In the genomic region with DNA sequence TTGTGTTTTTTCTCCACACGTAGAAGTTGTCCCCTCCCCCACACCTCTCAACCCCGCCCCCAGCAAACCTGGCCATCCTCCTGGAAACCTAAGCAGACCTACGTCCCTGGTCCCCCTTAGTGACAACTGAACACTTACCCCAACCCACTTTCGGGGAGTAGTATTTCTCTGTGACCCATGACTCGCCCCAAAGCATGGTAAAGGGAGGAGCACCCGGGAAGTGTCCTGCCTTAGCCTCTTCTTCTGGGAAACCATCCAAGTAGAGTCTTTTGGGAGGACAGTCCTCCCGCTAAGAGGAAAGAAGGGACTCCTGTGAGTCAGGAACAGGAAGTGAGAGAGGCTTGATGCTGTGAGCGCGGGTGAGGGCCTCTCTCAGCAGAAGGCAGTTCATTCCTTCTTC, we compare ENCODE assay signal across 9 mouse cellular contexts. TPM values are rescaled to one million over a fixed set of nuclear protein-coding genes. Genes with fewer than 3 reads are reported as not detected.
DNase-seq lines count a peak whose midpoint lies in the region; ATAC-seq and TF ChIP-seq lines count a peak whose summit lies in the region.
"Had no signal": no experiment of that assay in that cellular context is flagged by ENCODE, and none has a peak within 500 bp of the region (broad histone marks: within the 10 kb centered on the region; RNA-seq: fewer than 3 reads in every experiment).

No protein-coding gene starts in this region.

- H3K4me1 ChIP-seq in lung, adult 2 months (ENCODE audit: control insufficient read depth, insufficient read depth, low read length), result peaks cover 3% of the 10 kb centered on the region
- peaks cover 36% of the 10 kb centered on the region for H3K4me1 ChIP-seq in hindbrain, embryonic 10.5 days (replicated peaks)
- H3K4me1 ChIP-seq in limb, embryonic 13.5 days, result peaks cover 59% of the 10 kb centered on the region
- H3K4me1 ChIP-seq in stomach, embryonic 14.5 days (ENCODE audit: control insufficient read depth, insufficient read depth, low read length), result peaks cover 12% of the 10 kb centered on the region

- no peaks in the 10 kb centered on the region for H3K9me3 ChIP-seq in hindbrain, embryonic 10.5 days
- H3K9me3 ChIP-seq in limb, embryonic 13.5 days, result no peaks in the 10 kb centered on the region
- no peaks in the 10 kb centered on the region for H3K9me3 ChIP-seq in stomach, embryonic 14.5 days (ENCODE audit: control insufficient read depth, low read depth, low read length)

- H3K36me3 ChIP-seq in hindbrain, embryonic 10.5 days, result no peaks in the 10 kb centered on the region; the same call in 1 of the 2 replicates
- H3K36me3 ChIP-seq in limb, embryonic 13.5 days, result no peaks in the 10 kb centered on the region
- H3K36me3 ChIP-seq in stomach, embryonic 14.5 days (ENCODE audit: control insufficient read depth, insufficient read depth, low read length), result no peaks in the 10 kb centered on the region

- peak overlapping the region; percentile 95 for H3K27ac ChIP-seq in hindbrain, embryonic 10.5 days
- no peak overlapping the region for H3K27ac ChIP-seq in limb, embryonic 13.5 days
- peak overlapping the region; percentile 93 for H3K27ac ChIP-seq in stomach, embryonic 14.5 days (ENCODE audit: low read length)

- 9% methylated on average over 9 of the region's 9 CpGs for WGBS in lung, adult 2 months
- 3% methylated on average over 9 of the region's 9 CpGs for WGBS in hindbrain, embryonic 10.5 days
- WGBS in limb, embryonic 13.5 days, result 14% methylated on average over 9 of the region's 9 CpGs
- WGBS in stomach, embryonic 14.5 days, result 5% methylated on average over 9 of the region's 9 CpGs

- peak; percentile 12 for DNase-seq in lung, adult 2 months
- DNase-seq in lung, postnatal 25 days (ENCODE audit: low spot score), result no peak
- peak; percentile 47 for DNase-seq in hindbrain, embryonic 10.5 days (ENCODE audit: low spot score)
- no peak for DNase-seq in layer of hippocampus, postnatal 14 days (ENCODE audit: low spot score in 2 of 2)
- DNase-seq in layer of hippocampus, adult 18-20 months (ENCODE audit: low spot score in 2 of 2), result no peak
- DNase-seq in frontal cortex, postnatal 10 days (ENCODE audit: low spot score in 2 of 2), result no peak
- DNase-seq: thymus, postnatal 36 days had no signal

- peak overlapping the region; percentile 1 for H3K4me3 ChIP-seq in lung, adult 2 months (replicated peaks; ENCODE audit: extremely low read depth, low read depth, low read length)
- peak overlapping the region; percentile 81 for H3K4me3 ChIP-seq in hindbrain, embryonic 10.5 days
- H3K4me3 ChIP-seq in limb, embryonic 13.5 days, result peak overlapping the region; percentile 72; the same call in 1 of the 2 replicates
- peak overlapping the region; percentile 78 for H3K4me3 ChIP-seq in stomach, embryonic 14.5 days (ENCODE audit: low read depth, low read length)

- H3K4me2 ChIP-seq in limb, embryonic 13.5 days (replicated peaks), result peak overlapping the region; percentile 100
- H3K4me2 ChIP-seq in stomach, embryonic 14.5 days (replicated peaks; ENCODE audit: low read depth, low read length), result peak overlapping the region; percentile 61

- no peak for TF ChIP-seq CTCF in lung, adult 2 months (IDR thresholded peaks at IDR 0.05; ENCODE audit: insufficient read depth, low read length)

- H3K27me3 ChIP-seq in hindbrain, embryonic 10.5 days (ENCODE audit: insufficient read depth, poor library complexity, severe bottlenecking), result peaks cover 100% of the 10 kb centered on the region
- H3K27me3 ChIP-seq in limb, embryonic 13.5 days, result peaks cover 89% of the 10 kb centered on the region
- H3K27me3 ChIP-seq in stomach, embryonic 14.5 days (ENCODE audit: control insufficient read depth, insufficient read depth, low read length), result 0 out of 2 replicates have a peak, but pooled peaks cover 3% of the 10 kb centered on the region

- ATAC-seq in limb, embryonic 13.5 days (ENCODE audit: low FRiP score, low read depth), result no peak
- no peak for ATAC-seq in stomach, embryonic 14.5 days (ENCODE audit: insufficient number of reproducible peaks, insufficient read depth, low FRiP score, low read depth)

- TF ChIP-seq POLR2A in lung, adult 2 months (IDR thresholded peaks at IDR 0.05; ENCODE audit: borderline replicate concordance, extremely low read depth, low read depth, low read length), result no peak

- H3K9ac ChIP-seq in limb, embryonic 13.5 days, result no peak overlapping the region
- peak overlapping the region; percentile 77; the same call in 1 of the 2 replicates for H3K9ac ChIP-seq in stomach, embryonic 14.5 days (replicated peaks; ENCODE audit: low read depth, low read length)

RNA-seq across cellular contexts. Expression of gene Hoxa1, which starts 1.9 kb away (rescaled TPM):
- 1.4 and 1.9 TPM in 2 replicates for polyA plus RNA-seq in lung, adult 2 months (2012; rRNA removed)
- 0.77 and 1.4 TPM in 2 replicates for polyA plus RNA-seq in hindbrain, embryonic 10.5 days (2016; fragmentation: Nextera tagmentation; extraction: Ambion mirVana)
- polyA plus RNA-seq in limb, embryonic 13.5 days (2015; fragmentation: Nextera tagmentation; extraction: Ambion mirVana), result 1.1 and 1.5 TPM in 2 replicates
- 2.1 and 3.0 TPM in 2 replicates for polyA plus RNA-seq in stomach, embryonic 14.5 days (2014; fragmentation: Nextera tagmentation; extraction: Ambion mirVana)
- total RNA-seq in layer of hippocampus, postnatal 14 days (2021), result not detected
- not detected for total RNA-seq in layer of hippocampus, adult 18-20 months (2021)

RNA-seq across cellular contexts. Expression of gene Hoxa2, which starts 4.7 kb away (rescaled TPM):
- polyA plus RNA-seq in lung, adult 2 months (2012; rRNA removed), result 4.2 and 4.7 TPM in 2 replicates
- polyA plus RNA-seq in hindbrain, embryonic 10.5 days (2016; fragmentation: Nextera tagmentation; extraction: Ambion mirVana), result 31.4 and 56.9 TPM in 2 replicates
- 1.5 and 2.5 TPM in 2 replicates for polyA plus RNA-seq in limb, embryonic 13.5 days (2015; fragmentation: Nextera tagmentation; extraction: Ambion mirVana)
- polyA plus RNA-seq in stomach, embryonic 14.5 days (2014; fragmentation: Nextera tagmentation; extraction: Ambion mirVana), result 17.4 and 18.5 TPM in 2 replicates
- total RNA-seq in layer of hippocampus, postnatal 14 days (2021), result not detected
- not detected for total RNA-seq in layer of hippocampus, adult 18-20 months (2021)

RNA-seq across cellular contexts. Expression of gene 5730596B20Rik, which starts 17.3 kb away (rescaled TPM):
- 0.26 and 0.31 TPM in 2 replicates for polyA plus RNA-seq in lung, adult 2 months (2012; rRNA removed)
- polyA plus RNA-seq in hindbrain, embryonic 10.5 days (2016; fragmentation: Nextera tagmentation; extraction: Ambion mirVana), result 0.90 and 3.6 TPM in 2 replicates
- polyA plus RNA-seq in limb, embryonic 13.5 days (2015; fragmentation: Nextera tagmentation; extraction: Ambion mirVana), result 0.66 and 0.71 TPM in 2 replicates
- polyA plus RNA-seq in stomach, embryonic 14.5 days (2014; fragmentation: Nextera tagmentation; extraction: Ambion mirVana), result 4.4 and 4.7 TPM in 2 replicates
- total RNA-seq in layer of hippocampus, postnatal 14 days (2021), result not detected
- not detected for total RNA-seq in layer of hippocampus, adult 18-20 months (2021)

RNA-seq across cellular contexts. Expression of gene Hoxa4, which starts 31.6 kb away (rescaled TPM):
- 5.7 and 8.4 TPM in 2 replicates for polyA plus RNA-seq in lung, adult 2 months (2012; rRNA removed)
- 0.14 and 4.3 TPM in 2 replicates for polyA plus RNA-seq in hindbrain, embryonic 10.5 days (2016; fragmentation: Nextera tagmentation; extraction: Ambion mirVana)
- 0.52 and 0.96 TPM in 2 replicates for polyA plus RNA-seq in limb, embryonic 13.5 days (2015; fragmentation: Nextera tagmentation; extraction: Ambion mirVana)
- 6.7 and 6.8 TPM in 2 replicates for polyA plus RNA-seq in stomach, embryonic 14.5 days (2014; fragmentation: Nextera tagmentation; extraction: Ambion mirVana)
- total RNA-seq in layer of hippocampus, postnatal 14 days (2021), result not detected
- total RNA-seq in layer of hippocampus, adult 18-20 months (2021), result not detected

RNA-seq across cellular contexts. Expression of gene Hoxa5, which starts 44.4 kb away (rescaled TPM):
- polyA plus RNA-seq in lung, adult 2 months (2012; rRNA removed), result 29.1 and 46.9 TPM in 2 replicates
- 1.8 TPM in 1 of 2 replicates, not detected in the other for polyA plus RNA-seq in hindbrain, embryonic 10.5 days (2016; fragmentation: Nextera tagmentation; extraction: Ambion mirVana)
- 4.8 and 5.3 TPM in 2 replicates for polyA plus RNA-seq in limb, embryonic 13.5 days (2015; fragmentation: Nextera tagmentation; extraction: Ambion mirVana)
- polyA plus RNA-seq in stomach, embryonic 14.5 days (2014; fragmentation: Nextera tagmentation; extraction: Ambion mirVana), result 24.4 and 27.1 TPM in 2 replicates
- total RNA-seq in layer of hippocampus, postnatal 14 days (2021), result not detected
- total RNA-seq in layer of hippocampus, adult 18-20 months (2021), result not detected

Comparison
In these comparisons a context has a peak if more than half of its experiments do, and no peak if none do; other contexts are left out.
1. DNase-seq: peak in lung, adult 2 months (single experiment) and hindbrain, embryonic 10.5 days (single experiment); none in lung, postnatal 25 days (single experiment), layer of hippocampus, postnatal 14 days (0 of 2), layer of hippocampus, adult 18-20 months (0 of 2) and frontal cortex, postnatal 10 days (0 of 2).
2. H3K4me3 ChIP-seq: peak in every context shown above with its lines; median percentile 81 in hindbrain, embryonic 10.5 days; 78 in stomach, embryonic 14.5 days; 72 in limb, embryonic 13.5 days; 1 in lung, adult 2 months.